Mouse (Mus musculus) liver, postnatal 0 days (tissue): ENCODE data around the gene Gda.

Source experiments
- CTCF ChIP-seq: sonication (generic); IDR thresholded peaks from 2 replicates; pipeline ENCODE4 v1.5.1; 2016; ENCODE audit warnings: antibody characterized with exemption, low read depth
- EP300 ChIP-seq: IDR thresholded peaks from 2 replicates; pipeline ENCODE4 v1.6.1; 2016; ENCODE audit warnings: antibody characterized with exemption, low read depth, mild to moderate bottlenecking

- TF ChIP-seq EP300 (peak; percentile 69), CTCF (no peak)
Measured at GRCm38 (mm10) chr19:21423731-21424130, 49.5 kb downstream of the Gda start.
